Mouse (Mus musculus): Measurements from ENCODE around the gene Maged1.

DNA sequence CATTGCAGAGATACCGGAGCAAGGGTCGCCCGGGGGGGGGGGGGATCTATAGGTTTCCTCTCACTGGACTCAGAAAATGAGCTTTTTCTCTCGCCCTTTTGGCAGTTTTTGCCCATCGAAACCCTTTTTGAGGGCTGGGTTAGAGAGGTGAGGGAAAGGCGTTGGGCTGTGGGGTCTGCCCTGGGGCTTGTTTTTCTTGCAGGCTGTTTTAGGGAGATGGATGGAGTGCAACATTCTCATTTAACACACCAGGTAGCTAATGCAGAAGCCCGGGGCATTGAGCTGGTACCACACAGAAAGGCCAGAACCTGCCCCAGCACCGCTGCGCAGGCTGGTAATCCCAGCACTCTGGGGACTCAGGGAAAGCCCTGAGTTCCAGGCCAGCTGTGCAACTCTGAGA, 593 bp upstream of the Maged1 start:
- no peak for TF ChIP-seq CTCF (conservative IDR thresholded peaks at IDR 0.05 in 1 of 2, IDR thresholded peaks at IDR 0.05 in 1 of 2; ENCODE audit: low read depth in 2 of 2, low read length in 2 of 2)
- no peak for TF ChIP-seq NELFE (IDR thresholded peaks at IDR 0.05; ENCODE audit: low read depth, low read length)
- TF ChIP-seq POLR2A (IDR thresholded peaks at IDR 0.05; ENCODE audit: low read depth, low read length) = no peak
- TF ChIP-seq MAX (IDR thresholded peaks at IDR 0.05; ENCODE audit: low read length) = no peak
- no peak for TF ChIP-seq RCOR1 (conservative IDR thresholded peaks at IDR 0.05; ENCODE audit: low read depth, low read length)
- TF ChIP-seq MAFK (IDR thresholded peaks at IDR 0.05; ENCODE audit: insufficient replicate concordance, low read length) = no peak
- TF ChIP-seq JUND (conservative IDR thresholded peaks at IDR 0.05; ENCODE audit: low read depth, low read length) = no peak

Data from CH12.LX (cell line).